Mouse (Mus musculus) liver, embryonic 12.5 days (tissue): Measurements from ENCODE around the gene Syngap1. TPM values are rescaled to one million over a fixed set of nuclear protein-coding genes. Genes with fewer than 3 reads are reported as not detected.

ENCODE experiments used
- ATAC-seq: fragments of 200-750 bp; cut with Nextera tagmentation; 2 replicates; pipeline ENCODE4 v1.8.0; 2017; ENCODE audit warnings: moderate number of reproducible peaks, mild to moderate bottlenecking, moderate library complexity
- H3K27ac ChIP-seq: fragments of 300-500 bp; sonication (generic); 2 replicates; pipeline ENCODE4 v1.5.1; 2016; ENCODE audit warnings: mild to moderate bottlenecking
- H3K27me3 ChIP-seq: fragments of 300-500 bp; sonication (generic); replicated peaks from 2 replicates; pipeline ENCODE4 v1.6.1; 2016; ENCODE audit warnings: mild to moderate bottlenecking, moderate library complexity
- H3K36me3 ChIP-seq: fragments of 300-500 bp; sonication (generic); 2 replicates; pipeline ENCODE4 v1.6.1; 2016; ENCODE audit warnings: mild to moderate bottlenecking, moderate library complexity
- H3K4me1 ChIP-seq: fragments of 300-500 bp; sonication (generic); 2 replicates; pipeline ENCODE4 v1.6.1; 2016
- H3K4me2 ChIP-seq: fragments of 300-500 bp; sonication (generic); 2 replicates; pipeline ENCODE4 v1.6.1; 2016; ENCODE audit warnings: mild to moderate bottlenecking, moderate library complexity
- H3K4me3 ChIP-seq: fragments of 300-500 bp; sonication (generic); 2 replicates; pipeline ENCODE4 v1.5.1; 2016; ENCODE audit warnings: mild to moderate bottlenecking, moderate library complexity
- H3K9ac ChIP-seq: fragments of 300-500 bp; sonication (generic); 2 replicates; pipeline ENCODE4 v1.6.1; 2016; ENCODE audit warnings: mild to moderate bottlenecking, moderate library complexity
- H3K9me3 ChIP-seq: fragments of 300-500 bp; sonication (generic); replicated peaks from 2 replicates; pipeline ENCODE4 v1.6.1; 2016; ENCODE audit warnings: mild to moderate bottlenecking, moderate library complexity
- WGBS: fragments of 180-500 bp; shearing (Covaris S2); methylation state at CpG from one replicate; pipeline ENCODE4 v1.1.7; 2016; ENCODE audit not compliant: insufficient replicate concordance; 5-methylcytosine and 5-hydroxymethylcytosine counted together
- polyA plus RNA-seq: library from polyadenylated mRNA; unstranded; fragments of >200 nt; fragmentation: Nextera tagmentation; extraction: Ambion mirVana; gene quantifications from 2 replicates; pipeline ENCODE4 v1.2.1, GENCODE M21; 2016

Gene Syngap1
- polyA plus RNA-seq, 1 experiment from 2014 or later: 0.29 TPM

DNA sequence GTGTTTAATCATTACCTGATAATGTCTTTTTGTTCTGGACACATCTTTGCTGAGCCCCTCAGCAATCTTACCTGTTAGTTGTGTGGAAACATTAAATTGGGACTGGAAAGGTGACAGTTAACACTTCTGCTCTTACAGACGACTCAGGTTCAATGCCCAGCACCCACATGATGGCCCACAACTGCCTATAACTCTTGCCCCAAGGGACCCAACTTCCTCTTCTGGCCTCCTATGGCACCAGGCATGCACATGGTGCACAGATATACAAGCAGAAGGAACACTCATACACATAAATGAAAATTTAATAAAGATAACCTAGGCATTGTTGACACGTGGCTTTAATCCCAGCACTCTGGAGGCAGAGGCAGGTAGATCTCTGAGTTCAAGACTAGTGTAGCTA lies 38.4 kb downstream of the Syngap1 start:
- no peak for ATAC-seq
- no peaks in the 10 kb centered on the region for H3K27me3 ChIP-seq
- peaks cover 52% of the 10 kb centered on the region for H3K36me3 ChIP-seq
- H3K4me3 ChIP-seq: no peak overlapping the region
- no peak overlapping the region for H3K9ac ChIP-seq
- H3K9me3 ChIP-seq: no peaks in the 10 kb centered on the region
- H3K4me1 ChIP-seq: peaks cover 25% of the 10 kb centered on the region
- H3K27ac ChIP-seq: no peak overlapping the region
- 60% methylated on average over 2 of the region's 2 CpGs for WGBS
- no peak overlapping the region for H3K4me2 ChIP-seq

DNA sequence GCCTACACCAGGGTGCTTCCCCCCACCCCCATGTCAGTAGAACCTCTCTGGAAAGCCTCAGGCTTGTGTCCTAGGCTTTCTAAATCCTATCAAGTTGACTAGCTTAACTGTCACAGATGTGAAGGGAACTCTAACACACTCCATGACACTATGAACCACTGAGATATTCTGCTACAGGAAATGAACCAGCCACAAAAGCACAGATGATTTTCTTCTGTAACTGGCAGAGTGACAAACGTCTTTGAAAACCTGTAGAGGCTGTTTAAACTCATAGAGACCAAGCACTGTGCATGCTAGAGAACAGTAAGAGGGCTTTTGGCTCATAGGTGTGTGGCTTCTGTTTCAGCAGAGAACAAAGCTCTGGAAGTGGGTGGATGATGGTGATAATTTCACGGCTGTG lies 40.0 kb downstream of the Syngap1 start:
- H3K9me3 ChIP-seq: no peaks in the 10 kb centered on the region
- ATAC-seq: no peak
- WGBS: 33% methylated on average over 2 of the region's 2 CpGs
- H3K4me3 ChIP-seq: no peak overlapping the region
- no peak overlapping the region for H3K9ac ChIP-seq
- H3K27ac ChIP-seq: 0 out of 2 replicates have a peak overlapping the region, but pooled peaks have one; percentile 4
- H3K36me3 ChIP-seq: peaks cover 36% of the 10 kb centered on the region
- H3K27me3 ChIP-seq: no peaks in the 10 kb centered on the region
- no peak overlapping the region for H3K4me2 ChIP-seq
- peaks cover 9% of the 10 kb centered on the region for H3K4me1 ChIP-seq

DNA sequence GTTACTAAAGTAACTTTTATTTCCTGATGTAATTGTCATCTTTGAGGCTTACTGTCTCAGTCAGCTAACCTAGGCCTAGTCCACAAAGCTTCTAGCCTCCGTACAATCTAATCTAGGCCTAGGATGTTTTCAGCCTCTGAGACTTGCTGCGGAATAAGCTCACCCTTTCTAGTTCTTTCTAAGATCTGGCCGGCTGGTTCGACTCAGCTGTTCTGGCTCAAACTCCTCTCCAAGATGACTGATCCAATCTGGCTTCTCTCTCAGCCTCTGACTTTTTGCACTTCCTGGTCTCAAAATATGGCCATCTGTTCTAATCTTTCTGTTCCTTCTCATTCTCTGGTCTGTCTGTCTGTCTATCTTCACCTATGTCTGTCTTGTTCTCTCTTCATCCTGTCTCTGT lies 42.3 kb downstream of the Syngap1 start:
- Histone ChIP-seq H3K36me3 (peaks cover 13% of the 10 kb centered on the region), H3K27ac (no peak overlapping the region), H3K4me3 (no peak overlapping the region), H3K9me3 (no peaks in the 10 kb centered on the region), H3K9ac (no peak overlapping the region), H3K4me2 (no peak overlapping the region), H3K27me3 (no peaks in the 10 kb centered on the region), H3K4me1 (peaks cover 7% of the 10 kb centered on the region; the same call in 1 of the 2 replicates)
- WGBS: 83% methylated on average over 4 of the region's 4 CpGs
- ATAC-seq: no peak

DNA sequence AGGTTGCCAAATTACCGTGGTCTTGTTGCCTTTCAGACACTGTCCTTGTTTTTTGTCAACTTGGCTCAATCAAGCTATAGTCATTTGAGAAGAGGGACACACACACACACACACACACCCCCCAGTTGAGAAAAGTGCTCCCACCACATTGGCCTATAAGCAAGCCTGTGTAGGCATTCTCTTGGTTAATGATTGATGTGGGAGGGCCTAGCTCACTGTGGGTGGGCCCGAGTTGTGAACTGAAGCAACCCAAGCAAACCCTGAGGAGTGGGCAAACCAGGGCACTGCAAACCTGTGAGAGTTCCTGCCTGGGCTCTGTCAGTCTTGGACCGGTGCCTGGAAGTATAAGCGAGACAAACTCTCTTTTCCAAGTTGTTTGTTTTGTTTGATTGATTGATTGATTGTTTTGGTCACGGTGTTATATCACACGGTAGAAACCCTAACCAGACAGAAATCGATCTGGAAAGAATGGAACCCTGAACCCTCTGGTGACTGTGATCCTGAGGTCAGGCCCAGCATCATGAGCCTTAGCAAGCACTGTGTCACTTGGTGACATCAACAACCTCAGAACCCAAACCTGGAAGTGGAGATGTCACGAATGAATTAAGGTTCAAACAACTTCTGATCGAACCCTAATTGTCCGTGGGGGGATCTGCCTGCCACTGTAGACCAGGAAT lies 44.6 kb downstream of the Syngap1 start:
- Histone ChIP-seq H3K9me3 (no peaks in the 10 kb centered on the region), H3K36me3 (peaks cover 2% of the 10 kb centered on the region; the same call in 1 of the 2 replicates), H3K4me1 (peaks cover 4% of the 10 kb centered on the region; the same call in 1 of the 2 replicates), H3K4me2 (no peak overlapping the region), H3K4me3 (no peak overlapping the region), H3K9ac (no peak overlapping the region), H3K27me3 (no peaks in the 10 kb centered on the region), H3K27ac (no peak overlapping the region)
- WGBS: 71% methylated on average over 10 of the region's 10 CpGs
- peak; percentile 61; the same call in 1 of the 2 replicates for ATAC-seq

DNA sequence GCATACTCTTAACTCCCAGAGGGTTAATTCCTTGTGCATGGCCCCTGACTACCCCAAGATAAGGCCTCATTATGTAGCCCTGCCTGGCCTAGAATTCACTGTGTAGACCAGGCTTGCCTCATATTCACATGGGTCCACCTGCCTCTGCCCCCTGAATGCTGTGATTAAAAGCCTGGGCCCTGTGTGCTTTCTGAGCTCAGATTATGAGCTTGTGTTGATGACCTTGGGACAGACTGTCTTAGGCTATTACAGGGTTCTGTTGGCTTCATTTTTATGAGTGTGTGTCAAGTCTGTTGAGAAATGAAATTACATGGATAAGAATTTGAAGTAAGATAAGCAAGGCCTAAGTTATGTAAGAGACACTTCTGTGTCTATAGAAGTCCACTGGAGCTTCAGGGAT lies 49.5 kb downstream of the Syngap1 start:
- Histone ChIP-seq H3K27me3 (no peaks in the 10 kb centered on the region), H3K27ac (no peak overlapping the region), H3K9ac (no peak overlapping the region), H3K9me3 (no peaks in the 10 kb centered on the region), H3K4me2 (no peak overlapping the region), H3K4me3 (no peak overlapping the region), H3K36me3 (no peaks in the 10 kb centered on the region), H3K4me1 (peaks cover 11% of the 10 kb centered on the region)
- no peak for ATAC-seq

DNA sequence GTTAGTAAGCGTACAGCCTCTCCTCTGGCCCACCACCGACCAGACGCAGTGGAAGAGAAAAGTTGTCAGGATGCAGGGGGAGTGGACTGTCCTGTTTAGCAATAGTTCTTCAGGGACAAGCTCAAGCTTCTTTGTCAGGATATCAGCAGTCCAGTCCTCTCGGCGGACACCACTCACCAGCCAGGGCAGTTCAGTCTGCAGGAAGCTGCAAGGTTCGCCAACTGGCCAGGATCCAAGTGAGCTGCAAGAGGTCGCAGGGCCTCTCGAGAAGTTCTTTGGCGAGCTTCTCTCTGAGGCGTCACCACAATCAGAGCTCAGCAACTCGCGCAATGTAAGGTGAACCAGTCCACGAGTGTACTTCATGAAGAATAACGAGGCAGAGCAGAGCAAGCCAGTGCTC lies 53.4 kb downstream of the Syngap1 start:
- no peak overlapping the region for H3K4me3 ChIP-seq
- no peaks in the 10 kb centered on the region for H3K27me3 ChIP-seq
- no peaks in the 10 kb centered on the region for H3K9me3 ChIP-seq
- WGBS: 69% methylated on average over 14 of the region's 14 CpGs
- H3K27ac ChIP-seq: no peak overlapping the region
- peaks cover 20% of the 10 kb centered on the region for H3K4me1 ChIP-seq
- no peak overlapping the region for H3K9ac ChIP-seq
- H3K36me3 ChIP-seq: no peaks in the 10 kb centered on the region
- ATAC-seq: no peak
- no peak overlapping the region for H3K4me2 ChIP-seq

DNA sequence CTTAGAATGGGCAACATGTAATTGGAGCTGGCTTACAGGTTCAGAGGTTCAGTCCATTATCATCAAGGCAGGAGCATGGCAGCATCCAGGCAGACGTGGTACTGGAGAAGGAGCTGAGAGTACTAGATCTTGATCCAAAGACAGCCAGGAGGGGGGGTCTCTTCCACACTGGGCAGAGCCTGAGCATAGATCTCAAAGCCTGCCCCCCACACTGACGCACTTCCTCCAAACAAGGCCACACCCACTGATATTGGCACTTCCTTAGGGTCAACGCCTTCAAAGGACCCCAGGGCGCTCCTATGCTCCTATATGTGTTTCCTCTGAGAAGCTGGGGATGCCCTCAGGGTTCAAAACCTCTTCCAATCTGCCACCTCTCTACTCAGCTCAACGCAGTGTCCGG lies 54.0 kb downstream of the Syngap1 start:
- Histone ChIP-seq H3K36me3 (no peaks in the 10 kb centered on the region), H3K4me1 (peaks cover 20% of the 10 kb centered on the region), H3K9me3 (no peaks in the 10 kb centered on the region), H3K4me3 (no peak overlapping the region), H3K27ac (no peak overlapping the region), H3K27me3 (no peaks in the 10 kb centered on the region), H3K4me2 (no peak overlapping the region), H3K9ac (no peak overlapping the region)
- no peak for ATAC-seq
- WGBS: 65% methylated on average over 6 of the region's 6 CpGs

DNA sequence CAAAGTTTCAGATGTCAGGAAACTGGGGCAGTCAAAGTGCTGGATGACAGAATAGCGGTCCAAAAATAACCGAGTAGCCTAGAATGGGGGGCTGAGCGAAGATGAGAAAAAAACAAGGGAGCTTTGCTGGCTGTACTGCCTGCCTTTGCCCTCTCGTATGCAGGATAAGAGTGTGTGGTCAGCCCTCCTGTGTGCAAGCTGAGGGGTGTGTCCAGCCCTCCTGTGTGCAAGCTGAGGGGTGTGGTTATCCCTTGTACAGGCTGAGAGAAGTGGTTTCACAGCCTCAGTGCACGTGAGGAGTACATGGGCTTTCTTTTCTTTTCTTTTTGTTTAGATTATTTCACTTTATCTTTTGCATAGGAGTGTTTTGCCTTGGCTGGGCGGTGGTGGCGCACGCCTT lies 54.5 kb downstream of the Syngap1 start:
- no peaks in the 10 kb centered on the region for H3K27me3 ChIP-seq
- peaks cover 16% of the 10 kb centered on the region for H3K4me1 ChIP-seq
- no peak overlapping the region for H3K9ac ChIP-seq
- no peaks in the 10 kb centered on the region for H3K36me3 ChIP-seq
- no peak overlapping the region for H3K4me3 ChIP-seq
- no peak overlapping the region for H3K27ac ChIP-seq
- H3K4me2 ChIP-seq: no peak overlapping the region
- ATAC-seq: no peak
- 54% methylated on average over 8 of the region's 8 CpGs for WGBS
- no peaks in the 10 kb centered on the region for H3K9me3 ChIP-seq

DNA sequence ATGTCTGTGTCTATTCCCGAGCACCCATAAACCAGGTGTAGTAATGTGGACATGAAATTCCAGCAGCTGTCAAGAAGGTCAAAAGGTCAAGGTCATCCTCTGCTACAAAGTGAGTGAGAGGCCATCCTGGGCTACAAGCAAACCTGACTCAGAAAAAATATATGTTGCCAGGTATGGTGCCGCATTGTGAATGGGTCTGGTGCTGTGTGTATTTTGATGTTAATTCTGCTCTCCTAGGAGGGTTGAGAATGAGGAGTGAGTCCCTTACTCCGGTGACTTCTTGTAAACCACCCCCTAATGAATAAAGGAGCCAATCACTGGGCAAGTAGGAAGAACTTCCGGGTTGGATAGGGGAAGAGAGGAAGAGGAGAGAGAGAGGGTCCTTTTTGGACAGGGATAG lies 56.6 kb downstream of the Syngap1 start:
- Histone ChIP-seq H3K27ac (no peak overlapping the region), H3K36me3 (no peaks in the 10 kb centered on the region), H3K4me3 (no peak overlapping the region), H3K4me1 (peaks cover 16% of the 10 kb centered on the region), H3K4me2 (no peak overlapping the region), H3K9me3 (no peaks in the 10 kb centered on the region), H3K9ac (no peak overlapping the region), H3K27me3 (no peaks in the 10 kb centered on the region)
- ATAC-seq: no peak
- 62% methylated on average over 4 of the region's 4 CpGs for WGBS

DNA sequence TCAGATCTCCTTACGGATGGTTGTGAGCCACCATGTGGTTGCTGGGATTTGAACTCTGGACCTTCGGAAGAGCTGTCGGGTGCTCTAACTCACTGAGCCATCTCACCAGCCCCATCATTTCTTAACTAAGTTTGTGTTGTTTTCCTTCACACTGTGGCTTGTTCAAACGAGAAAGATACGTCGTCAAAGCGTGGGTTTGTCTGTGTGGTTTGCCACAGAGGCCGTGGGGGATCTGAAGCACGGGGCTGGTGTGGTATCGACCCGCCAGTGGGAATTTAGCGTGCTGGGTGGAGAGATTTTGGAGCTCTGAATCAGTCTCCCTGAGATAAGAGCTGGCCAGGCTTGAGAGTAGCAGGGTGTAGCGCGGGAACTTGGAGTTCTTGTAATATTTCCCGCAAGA lies 57.2 kb downstream of the Syngap1 start:
- Histone ChIP-seq H3K27ac (no peak overlapping the region), H3K27me3 (no peaks in the 10 kb centered on the region), H3K4me1 (peaks cover 16% of the 10 kb centered on the region), H3K4me2 (no peak overlapping the region), H3K9ac (no peak overlapping the region), H3K4me3 (no peak overlapping the region), H3K9me3 (no peaks in the 10 kb centered on the region), H3K36me3 (no peaks in the 10 kb centered on the region)
- 52% methylated on average over 15 of the region's 15 CpGs for WGBS
- no peak for ATAC-seq

DNA sequence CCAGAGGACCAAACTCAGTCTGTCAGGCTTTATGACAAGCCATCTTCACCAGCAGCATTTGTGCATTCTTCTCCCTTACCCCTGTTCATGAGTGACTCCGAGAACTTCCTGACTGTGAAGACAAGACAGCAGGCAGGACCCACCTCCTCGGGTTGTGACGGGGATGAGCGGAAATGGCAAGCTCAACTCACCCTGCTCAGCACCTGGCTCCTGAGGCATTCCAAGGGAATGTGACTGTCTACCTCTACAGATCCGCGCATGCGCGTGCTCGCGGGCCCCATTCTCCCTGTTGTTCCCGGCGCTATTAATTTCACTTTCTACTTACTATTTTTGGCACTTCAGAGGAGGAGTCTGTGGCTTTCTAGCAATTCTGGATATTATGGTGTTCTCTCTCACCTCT lies 58.9 kb downstream of the Syngap1 start:
- peaks cover 15% of the 10 kb centered on the region for H3K4me1 ChIP-seq
- peaks cover 12% of the 10 kb centered on the region for H3K27me3 ChIP-seq
- ATAC-seq: no peak
- H3K9ac ChIP-seq: no peak overlapping the region
- WGBS: 59% methylated on average over 12 of the region's 12 CpGs
- no peak overlapping the region for H3K4me2 ChIP-seq
- no peaks in the 10 kb centered on the region for H3K9me3 ChIP-seq
- H3K27ac ChIP-seq: no peak overlapping the region
- no peak overlapping the region for H3K4me3 ChIP-seq
- H3K36me3 ChIP-seq: no peaks in the 10 kb centered on the region

DNA sequence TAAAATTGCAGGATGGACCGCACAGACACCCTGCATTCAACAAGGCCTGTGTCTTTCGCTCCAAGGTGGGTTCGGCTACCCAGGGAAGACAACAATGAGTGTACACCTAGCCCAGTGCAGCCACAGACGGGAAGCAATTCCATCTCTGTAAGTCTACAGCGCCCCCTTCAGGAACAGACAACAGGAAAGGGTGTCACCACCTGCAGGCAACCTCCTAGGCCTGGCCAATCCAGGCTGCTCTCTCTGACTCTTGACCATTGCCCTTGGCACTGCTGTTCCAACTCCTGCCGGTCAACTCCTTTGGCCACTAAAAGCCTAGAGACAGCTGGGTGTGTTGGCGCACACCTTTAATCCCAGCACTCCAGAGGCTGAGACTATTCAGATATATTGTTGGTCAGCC lies 60.1 kb downstream of the Syngap1 start:
- Histone ChIP-seq H3K27ac (no peak overlapping the region), H3K4me3 (no peak overlapping the region), H3K27me3 (peaks cover 17% of the 10 kb centered on the region), H3K36me3 (no peaks in the 10 kb centered on the region), H3K9me3 (no peaks in the 10 kb centered on the region), H3K9ac (no peak overlapping the region), H3K4me1 (peaks cover 3% of the 10 kb centered on the region; the same call in 1 of the 2 replicates), H3K4me2 (no peak overlapping the region)
- WGBS: 67% methylated on average over 7 of the region's 7 CpGs
- ATAC-seq: no peak

DNA sequence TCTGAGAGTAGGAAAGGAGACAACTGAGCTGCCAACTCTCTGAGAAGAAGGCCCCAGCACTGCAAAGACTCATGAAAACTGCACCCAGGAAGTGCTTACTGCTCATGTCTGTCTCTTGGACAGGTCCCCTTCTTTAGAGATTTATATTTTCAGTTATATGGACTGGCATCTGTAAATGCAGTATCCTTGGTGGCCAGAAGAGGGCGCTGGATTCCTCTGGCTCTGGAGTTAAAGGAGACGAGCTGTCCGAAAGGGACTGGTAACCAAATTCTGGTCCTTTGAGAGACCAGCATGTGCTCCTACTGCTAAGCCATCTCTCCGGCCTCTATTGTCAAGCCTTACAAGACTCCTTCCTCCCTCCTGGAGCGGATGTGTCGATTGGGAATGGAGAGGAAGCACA lies 60.8 kb downstream of the Syngap1 start:
- H3K36me3 ChIP-seq: no peaks in the 10 kb centered on the region
- H3K4me1 ChIP-seq: no peaks in the 10 kb centered on the region
- 35% methylated on average over 6 of the region's 6 CpGs for WGBS
- H3K4me2 ChIP-seq: no peak overlapping the region
- ATAC-seq: no peak
- peaks cover 17% of the 10 kb centered on the region for H3K27me3 ChIP-seq
- no peak overlapping the region for H3K27ac ChIP-seq
- no peak overlapping the region for H3K4me3 ChIP-seq
- H3K9me3 ChIP-seq: no peaks in the 10 kb centered on the region
- no peak overlapping the region for H3K9ac ChIP-seq
